Comparison of ENCODE assay signal across 25 mouse cellular contexts in genomic region chr10:73725566-73726240, GRCm38 (mm10).
"Had no signal": no experiment of that assay in that cellular context is flagged by ENCODE, and none has a peak within 500 bp of the region (broad histone marks: within the 10 kb centered on the region; RNA-seq: fewer than 3 reads in every experiment).

No protein-coding gene starts in this region.

- H3K4me2 ChIP-seq: heart, embryonic 13.5 days; heart, embryonic 15.5 days; hindbrain, embryonic 13.5 days; hindbrain, embryonic 15.5 days; kidney, embryonic 15.5 days; limb, embryonic 13.5 days; limb, embryonic 15.5 days had no signal

- H3K27me3 ChIP-seq: heart, embryonic 13.5 days; heart, embryonic 15.5 days; hindbrain, embryonic 13.5 days; hindbrain, embryonic 15.5 days; kidney, embryonic 15.5 days; limb, embryonic 13.5 days; limb, embryonic 15.5 days had no signal

- H3K27ac ChIP-seq: gastrocnemius, adult 2 months; heart, embryonic 10.5 days; heart, embryonic 13.5 days; heart, embryonic 15.5 days; hindbrain, embryonic 13.5 days; hindbrain, embryonic 15.5 days; hindbrain, postnatal 0 days; kidney, embryonic 15.5 days; kidney, postnatal 0 days; limb, embryonic 13.5 days; limb, embryonic 15.5 days had no signal

- H3K36me3 ChIP-seq: heart, embryonic 10.5 days; heart, embryonic 13.5 days; heart, embryonic 15.5 days; hindbrain, embryonic 13.5 days; hindbrain, embryonic 15.5 days; kidney, embryonic 15.5 days; limb, embryonic 13.5 days; limb, embryonic 15.5 days had no signal

- ATAC-seq: hindbrain, postnatal 0 days; intestine, embryonic 16.5 days had no signal

- H3K9me3 ChIP-seq: heart, embryonic 10.5 days; heart, embryonic 13.5 days; heart, embryonic 15.5 days; hindbrain, embryonic 13.5 days; hindbrain, embryonic 15.5 days; kidney, embryonic 15.5 days; limb, embryonic 13.5 days; limb, embryonic 15.5 days had no signal

- H3K4me1 ChIP-seq: heart, embryonic 10.5 days; heart, embryonic 13.5 days; heart, embryonic 15.5 days; hindbrain, embryonic 13.5 days; hindbrain, embryonic 15.5 days; kidney, embryonic 15.5 days; limb, embryonic 13.5 days; limb, embryonic 15.5 days had no signal

- H3K9ac ChIP-seq: heart, embryonic 13.5 days; heart, embryonic 15.5 days; hindbrain, embryonic 13.5 days; hindbrain, embryonic 15.5 days; kidney, embryonic 15.5 days; limb, embryonic 13.5 days; limb, embryonic 15.5 days had no signal

- DNase-seq: gastrocnemius, adult 2 months; gastrocnemius, postnatal 10 days; gastrocnemius, postnatal 25 days; heart, adult 18-20 months; heart, postnatal 14 days; heart, postnatal 36 days; kidney, adult 11 months; kidney, adult 2 months; kidney, adult 9 months; kidney, postnatal 14 days; kidney, postnatal 36 days; layer of hippocampus, adult 9-11 months; layer of hippocampus, postnatal 36 days; left cerebral cortex, postnatal 4 days had no signal

- H3K4me3 ChIP-seq: gastrocnemius, adult 2 months; heart, embryonic 10.5 days; heart, embryonic 13.5 days; heart, embryonic 15.5 days; hindbrain, embryonic 13.5 days; hindbrain, embryonic 15.5 days; kidney, embryonic 15.5 days; limb, embryonic 13.5 days; limb, embryonic 15.5 days had no signal
